Mouse (Mus musculus): ENCODE results near the gene Grrp1. TPM values are rescaled to one million over a fixed set of nuclear protein-coding genes. Genes with fewer than 3 reads are reported as not detected.

Gene Grrp1
- polyA plus RNA-seq, 2 experiments, result 5.2 to 9.7 TPM

GRCm38 (mm10) chr4:134268102-134268655 is 14.3 kb upstream of the Grrp1 start:
- no peaks in the 10 kb centered on the region; the same call in 1 of the 2 replicates for H3K4me1 ChIP-seq (ENCODE audit: control insufficient read depth, insufficient read depth, low read length)
- H3K9ac ChIP-seq (ENCODE audit: low read depth, low read length, severe bottlenecking), result no peak overlapping the region
- no peak for DNase-seq (ENCODE audit: low spot score)
- no peak for ATAC-seq (ENCODE audit: low FRiP score, low read depth)
- no peak overlapping the region for H3K27ac ChIP-seq (replicated peaks; ENCODE audit: low read depth, low read length)
- H3K27me3 ChIP-seq (ENCODE audit: control insufficient read depth, insufficient read depth, low read length), result no peaks in the 10 kb centered on the region
- H3K4me3 ChIP-seq (replicated peaks; ENCODE audit: low read length), result no peak overlapping the region
- WGBS, result 86% methylated on average over 19 of the region's 19 CpGs
- no peak overlapping the region for H3K4me2 ChIP-seq (replicated peaks; ENCODE audit: low read depth, low read length, severe bottlenecking)
- no peak for TF ChIP-seq POLR2A (IDR thresholded peaks at IDR 0.05; ENCODE audit: borderline replicate concordance, extremely low read depth, insufficient read depth, insufficient read length)
- H3K36me3 ChIP-seq (ENCODE audit: control insufficient read depth, insufficient read depth, low read length), result no peaks in the 10 kb centered on the region
- no peaks in the 10 kb centered on the region for H3K9me3 ChIP-seq (ENCODE audit: control insufficient read depth, low read length)

GRCm38 (mm10) chr4:134265860-134266585 is 12.1 kb upstream of the Grrp1 start:
- no peaks in the 10 kb centered on the region for H3K36me3 ChIP-seq (ENCODE audit: control insufficient read depth, insufficient read depth, low read length)
- ATAC-seq (ENCODE audit: low FRiP score, low read depth), result no peak
- no peaks in the 10 kb centered on the region for H3K27me3 ChIP-seq (ENCODE audit: control insufficient read depth, insufficient read depth, low read length)
- 54% methylated on average over 9 of the region's 9 CpGs for WGBS
- no peaks in the 10 kb centered on the region for H3K4me1 ChIP-seq (ENCODE audit: control insufficient read depth, insufficient read depth, low read length)
- no peak overlapping the region for H3K4me3 ChIP-seq (replicated peaks; ENCODE audit: low read length)
- no peak for DNase-seq (ENCODE audit: low spot score)
- H3K9me3 ChIP-seq (ENCODE audit: control insufficient read depth, low read length), result no peaks in the 10 kb centered on the region
- no peak overlapping the region for H3K9ac ChIP-seq (ENCODE audit: low read depth, low read length, severe bottlenecking)
- TF ChIP-seq POLR2A (IDR thresholded peaks at IDR 0.05; ENCODE audit: borderline replicate concordance, extremely low read depth, insufficient read depth, insufficient read length), result no peak
- H3K4me2 ChIP-seq (replicated peaks; ENCODE audit: low read depth, low read length, severe bottlenecking), result no peak overlapping the region
- H3K27ac ChIP-seq (replicated peaks; ENCODE audit: low read depth, low read length), result no peak overlapping the region

GRCm38 (mm10) chr4:134263191-134263590 is 9.3 kb upstream of the Grrp1 start:
- Histone ChIP-seq H3K27me3 (ENCODE audit: control insufficient read depth, insufficient read depth, low read length) (no peaks in the 10 kb centered on the region), H3K9me3 (ENCODE audit: control insufficient read depth, low read length) (no peaks in the 10 kb centered on the region), H3K4me3 (replicated peaks; ENCODE audit: low read length) (no peak overlapping the region), H3K9ac (ENCODE audit: low read depth, low read length, severe bottlenecking) (no peak overlapping the region), H3K27ac (replicated peaks; ENCODE audit: low read depth, low read length) (no peak overlapping the region), H3K36me3 (ENCODE audit: control insufficient read depth, insufficient read depth, low read length) (no peaks in the 10 kb centered on the region), H3K4me2 (replicated peaks; ENCODE audit: low read depth, low read length, severe bottlenecking) (no peak overlapping the region), H3K4me1 (ENCODE audit: control insufficient read depth, insufficient read depth, low read length) (no peaks in the 10 kb centered on the region)
- 28% methylated on average over 6 of the region's 6 CpGs for WGBS
- TF ChIP-seq POLR2A (IDR thresholded peaks at IDR 0.05; ENCODE audit: borderline replicate concordance, extremely low read depth, insufficient read depth, insufficient read length), result no peak
- ATAC-seq (ENCODE audit: low FRiP score, low read depth), result no peak
- no peak for DNase-seq (ENCODE audit: low spot score)

- H3K27me3 ChIP-seq (ENCODE audit: control insufficient read depth, insufficient read depth, low read length), result peaks cover 11% of the 10 kb centered on the region
- no peak overlapping the region for H3K4me3 ChIP-seq (replicated peaks; ENCODE audit: low read length)
- TF ChIP-seq POLR2A (IDR thresholded peaks at IDR 0.05; ENCODE audit: borderline replicate concordance, extremely low read depth, insufficient read depth, insufficient read length), result no peak
- H3K4me2 ChIP-seq (replicated peaks; ENCODE audit: low read depth, low read length, severe bottlenecking), result no peak overlapping the region
- H3K4me1 ChIP-seq (ENCODE audit: control insufficient read depth, insufficient read depth, low read length), result peaks cover 12% of the 10 kb centered on the region
- DNase-seq (ENCODE audit: low spot score), result no peak
- no peak for ATAC-seq (ENCODE audit: low FRiP score, low read depth)
- WGBS, result 76% methylated on average over 11 of the region's 11 CpGs
- no peaks in the 10 kb centered on the region for H3K36me3 ChIP-seq (ENCODE audit: control insufficient read depth, insufficient read depth, low read length)
- no peaks in the 10 kb centered on the region for H3K9me3 ChIP-seq (ENCODE audit: control insufficient read depth, low read length)
- no peak overlapping the region for H3K27ac ChIP-seq (replicated peaks; ENCODE audit: low read depth, low read length)
- H3K9ac ChIP-seq (ENCODE audit: low read depth, low read length, severe bottlenecking), result no peak overlapping the region
Measured at GRCm38 (mm10) chr4:134258354-134258753, 4.4 kb upstream of the Grrp1 start.

GRCm38 (mm10) chr4:134257198-134258009 is 3.5 kb upstream of the Grrp1 start:
- H3K27ac ChIP-seq (replicated peaks; ENCODE audit: low read depth, low read length), result no peak overlapping the region
- H3K36me3 ChIP-seq (ENCODE audit: control insufficient read depth, insufficient read depth, low read length), result no peaks in the 10 kb centered on the region
- H3K27me3 ChIP-seq (ENCODE audit: control insufficient read depth, insufficient read depth, low read length), result peaks cover 20% of the 10 kb centered on the region
- H3K4me3 ChIP-seq (replicated peaks; ENCODE audit: low read length), result no peak overlapping the region
- DNase-seq (ENCODE audit: low spot score) (no peak), ATAC-seq (ENCODE audit: low FRiP score, low read depth) (no peak)
- H3K9ac ChIP-seq (ENCODE audit: low read depth, low read length, severe bottlenecking), result no peak overlapping the region; the same call in 1 of the 2 replicates
- H3K9me3 ChIP-seq (ENCODE audit: control insufficient read depth, low read length), result no peaks in the 10 kb centered on the region
- 22% methylated on average over 11 of the region's 11 CpGs for WGBS
- peaks cover 14% of the 10 kb centered on the region for H3K4me1 ChIP-seq (ENCODE audit: control insufficient read depth, insufficient read depth, low read length)
- H3K4me2 ChIP-seq (replicated peaks; ENCODE audit: low read depth, low read length, severe bottlenecking), result no peak overlapping the region
- TF ChIP-seq POLR2A (IDR thresholded peaks at IDR 0.05; ENCODE audit: borderline replicate concordance, extremely low read depth, insufficient read depth, insufficient read length), result no peak

All from limb, embryonic 14.5 days (tissue).